Mouse (Mus musculus) mature B cell (primary cell): Measurements from ENCODE around the gene Cpne8.

Experiments
- in situ Hi-C: fragments of 300-500 bp; cut with MboI; formaldehyde crosslinking; loops from 2 replicates; pipeline ENCODE4 v1.14.3; 2019

The Cpne8 gene

DNA sequence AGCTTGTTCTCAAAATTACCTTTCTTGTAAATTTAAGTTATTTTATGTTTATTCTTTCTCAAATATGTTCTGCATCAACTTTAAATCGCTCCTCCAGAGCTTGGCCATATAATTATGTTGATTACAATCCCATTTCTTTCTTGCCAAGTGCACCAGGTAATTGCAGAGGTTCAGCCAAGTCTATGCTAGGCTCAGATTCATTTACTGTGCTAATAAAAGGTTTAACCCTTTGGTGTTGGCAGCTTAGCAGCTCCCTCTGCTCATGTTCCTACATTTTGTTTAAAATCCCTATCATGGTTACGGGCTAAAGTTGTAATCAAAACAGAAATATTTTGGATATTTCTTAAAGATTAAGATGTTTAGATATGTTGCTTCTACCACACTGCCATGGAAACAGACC lies 216.0 kb downstream of the Cpne8 start:
- in situ Hi-C loops: no loop called here

DNA sequence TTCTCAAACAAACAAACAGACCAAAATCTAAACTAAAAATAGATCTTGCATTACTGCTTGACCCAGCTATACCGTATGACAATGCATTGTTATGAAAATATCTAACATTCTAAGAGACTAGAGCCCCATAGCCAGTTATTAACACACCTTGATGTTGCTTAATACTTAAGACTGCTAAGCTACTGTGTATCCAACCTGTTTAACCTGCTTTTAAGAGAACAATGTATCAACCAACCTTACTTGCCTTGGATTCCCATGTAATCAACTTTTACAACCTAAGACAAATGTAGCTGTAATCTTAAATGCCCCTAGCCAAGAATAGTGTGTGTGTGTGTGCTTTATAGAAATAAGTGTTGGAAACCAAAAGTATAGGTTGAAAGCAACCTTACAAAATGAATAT lies 233.2 kb downstream of the Cpne8 start:
- in situ Hi-C loops: no loop called here
